Mouse (Mus musculus): ENCODE measurements around the gene Knop1. TPM values are rescaled to one million over a fixed set of nuclear protein-coding genes. Genes with fewer than 3 reads are reported as not detected.

Gene Knop1
- total and polyA plus RNA-seq, 3 experiments: 5.3 to 14.0 (median 13.7) TPM

- no peaks in the 10 kb centered on the region for H3K27me3 ChIP-seq (ENCODE audit: control insufficient read depth, insufficient read depth, low read length)
- no peak overlapping the region for H3K4me3 ChIP-seq
- H3K79me2 ChIP-seq (replicated peaks; ENCODE audit: control insufficient read depth, insufficient read depth, low read length): no peaks in the 10 kb centered on the region
- no peak for TF ChIP-seq CTCF (IDR thresholded peaks at IDR 0.05)
- no peaks in the 10 kb centered on the region; the same call in 1 of the 2 replicates for H3K36me3 ChIP-seq (ENCODE audit: control insufficient read depth, insufficient read depth, low read length)
- peaks cover 1% of the 10 kb centered on the region; the same call in 1 of the 2 replicates for H3K4me1 ChIP-seq (ENCODE audit: control insufficient read depth, insufficient read depth, low read length)
- 72% methylated on average over 15 of the region's 15 CpGs for WGBS
- peak in 1 of 2 experiments; percentile 17 for DNase-seq
- H3K9ac ChIP-seq (ENCODE audit: low read depth, low read length): no peak overlapping the region
- no peak overlapping the region; the same call in 1 of the 2 replicates for H3K27ac ChIP-seq
- intact Hi-C loops (cut with DNase I): no loop called here
Observed at GRCm38 (mm10) chr7:118800112-118800734, 55.8 kb downstream of the Knop1 start.

GRCm38 (mm10) chr7:118798105-118798570 lies 57.9 kb downstream of the Knop1 start:
- 67% methylated on average over 6 of the region's 6 CpGs for WGBS
- peak overlapping the region; percentile 48 for H3K27ac ChIP-seq
- no peaks in the 10 kb centered on the region for H3K79me2 ChIP-seq (replicated peaks; ENCODE audit: control insufficient read depth, insufficient read depth, low read length)
- H3K27me3 ChIP-seq (ENCODE audit: control insufficient read depth, insufficient read depth, low read length): no peaks in the 10 kb centered on the region
- DNase-seq: peak in 1 of 2 experiments; percentile 40
- no peak overlapping the region for H3K4me3 ChIP-seq
- no peaks in the 10 kb centered on the region for H3K36me3 ChIP-seq (ENCODE audit: control insufficient read depth, insufficient read depth, low read length)
- TF ChIP-seq EP300 (IDR thresholded peaks at IDR 0.05; ENCODE audit: insufficient read depth, low read depth, low read length): no peak
- no peak for TF ChIP-seq POLR2A (IDR thresholded peaks at IDR 0.05; ENCODE audit: insufficient read depth, low read depth, low read length)
- no peak for TF ChIP-seq CTCF (IDR thresholded peaks at IDR 0.05)
- H3K4me1 ChIP-seq (ENCODE audit: control insufficient read depth, insufficient read depth, low read length): peaks cover 1% of the 10 kb centered on the region; the same call in 1 of the 2 replicates
- intact Hi-C loops (cut with DNase I): no loop called here
- H3K9ac ChIP-seq (ENCODE audit: low read depth, low read length): no peak overlapping the region

- 32% methylated on average over 7 of the region's 7 CpGs for WGBS
- peak overlapping the region; percentile 48; the same call in 1 of the 2 replicates for H3K27ac ChIP-seq
- no peaks in the 10 kb centered on the region for H3K79me2 ChIP-seq (replicated peaks; ENCODE audit: control insufficient read depth, insufficient read depth, low read length)
- no peaks in the 10 kb centered on the region for H3K27me3 ChIP-seq (ENCODE audit: control insufficient read depth, insufficient read depth, low read length)
- intact Hi-C loops (cut with DNase I): no loop called here
- H3K36me3 ChIP-seq (ENCODE audit: control insufficient read depth, insufficient read depth, low read length): no peaks in the 10 kb centered on the region
- peak; percentile 33 to 38 for DNase-seq
- no peak overlapping the region for H3K4me3 ChIP-seq
- H3K4me1 ChIP-seq (ENCODE audit: control insufficient read depth, insufficient read depth, low read length): peaks cover 1% of the 10 kb centered on the region; the same call in 1 of the 2 replicates
- H3K9ac ChIP-seq (ENCODE audit: low read depth, low read length): no peak overlapping the region
- TF ChIP-seq CTCF (IDR thresholded peaks at IDR 0.05): no peak
- TF ChIP-seq EP300 (IDR thresholded peaks at IDR 0.05; ENCODE audit: insufficient read depth, low read depth, low read length): no peak
- TF ChIP-seq POLR2A (IDR thresholded peaks at IDR 0.05; ENCODE audit: insufficient read depth, low read depth, low read length): no peak
Observed at GRCm38 (mm10) chr7:118797600-118797999, 58.5 kb downstream of the Knop1 start.

GRCm38 (mm10) chr7:118796838-118797237 lies 59.2 kb downstream of the Knop1 start:
- no peaks in the 10 kb centered on the region for H3K27me3 ChIP-seq (ENCODE audit: control insufficient read depth, insufficient read depth, low read length)
- H3K79me2 ChIP-seq (replicated peaks; ENCODE audit: control insufficient read depth, insufficient read depth, low read length): no peaks in the 10 kb centered on the region
- no peak overlapping the region for H3K9ac ChIP-seq (ENCODE audit: low read depth, low read length)
- no peak overlapping the region for H3K4me3 ChIP-seq
- TF ChIP-seq POLR2A (IDR thresholded peaks at IDR 0.05; ENCODE audit: insufficient read depth, low read depth, low read length) (no peak), CTCF (IDR thresholded peaks at IDR 0.05) (no peak)
- H3K36me3 ChIP-seq (ENCODE audit: control insufficient read depth, insufficient read depth, low read length): no peaks in the 10 kb centered on the region
- WGBS: 90% methylated on average over 9 of the region's 9 CpGs
- H3K27ac ChIP-seq: no peak overlapping the region
- no peak for DNase-seq
- intact Hi-C loops (cut with DNase I): no loop called here
- peaks cover 1% of the 10 kb centered on the region; the same call in 1 of the 2 replicates for H3K4me1 ChIP-seq (ENCODE audit: control insufficient read depth, insufficient read depth, low read length)

- 94% methylated on average over 8 of the region's 8 CpGs for WGBS
- Histone ChIP-seq H3K27ac (no peak overlapping the region), H3K4me3 (no peak overlapping the region), H3K27me3 (ENCODE audit: control insufficient read depth, insufficient read depth, low read length) (no peaks in the 10 kb centered on the region), H3K79me2 (replicated peaks; ENCODE audit: control insufficient read depth, insufficient read depth, low read length) (no peaks in the 10 kb centered on the region), H3K4me1 (ENCODE audit: control insufficient read depth, insufficient read depth, low read length) (peaks cover 1% of the 10 kb centered on the region; the same call in 1 of the 2 replicates), H3K36me3 (ENCODE audit: control insufficient read depth, insufficient read depth, low read length) (no peaks in the 10 kb centered on the region), H3K9ac (ENCODE audit: low read depth, low read length) (no peak overlapping the region)
- intact Hi-C loops (cut with DNase I): no loop called here
- DNase-seq: no peak
- no peak for TF ChIP-seq POLR2A (IDR thresholded peaks at IDR 0.05; ENCODE audit: insufficient read depth, low read depth, low read length)
- no peak for TF ChIP-seq EP300 (IDR thresholded peaks at IDR 0.05; ENCODE audit: insufficient read depth, low read depth, low read length)
- no peak for TF ChIP-seq CTCF (IDR thresholded peaks at IDR 0.05)
Observed at GRCm38 (mm10) chr7:118795779-118796178, 60.3 kb downstream of the Knop1 start.

- DNase-seq: no peak
- H3K27ac ChIP-seq: no peak overlapping the region
- 84% methylated on average over 8 of the region's 8 CpGs for WGBS
- TF ChIP-seq POLR2A (IDR thresholded peaks at IDR 0.05; ENCODE audit: insufficient read depth, low read depth, low read length) (no peak), EP300 (IDR thresholded peaks at IDR 0.05; ENCODE audit: insufficient read depth, low read depth, low read length) (no peak), CTCF (IDR thresholded peaks at IDR 0.05) (no peak)
- no peak overlapping the region for H3K4me3 ChIP-seq
- intact Hi-C loops (cut with DNase I): no loop called here
- no peaks in the 10 kb centered on the region for H3K27me3 ChIP-seq (ENCODE audit: control insufficient read depth, insufficient read depth, low read length)
- H3K9ac ChIP-seq (ENCODE audit: low read depth, low read length): no peak overlapping the region
- H3K79me2 ChIP-seq (replicated peaks; ENCODE audit: control insufficient read depth, insufficient read depth, low read length): no peaks in the 10 kb centered on the region
- H3K4me1 ChIP-seq (ENCODE audit: control insufficient read depth, insufficient read depth, low read length): peaks cover 1% of the 10 kb centered on the region; the same call in 1 of the 2 replicates
- no peaks in the 10 kb centered on the region for H3K36me3 ChIP-seq (ENCODE audit: control insufficient read depth, insufficient read depth, low read length)
Observed at GRCm38 (mm10) chr7:118793899-118794298, 62.2 kb downstream of the Knop1 start.

Other genes with a start within 250 kb of the Knop1 start
- 10 to 100 TPM; 30.2 to 34.5 TPM for gene Gde1, start 150.5 kb downstream of the Knop1 start, total RNA-seq (2021)
- 54.9 and 62.8 TPM in 2 replicates for gene Gde1, start 150.5 kb downstream of the Knop1 start, polyA plus RNA-seq (2012; rRNA removed)
- gene Ccp110, start 143.7 kb downstream of the Knop1 start, total RNA-seq (2021): 1 to 10 TPM; 1.5 to 1.6 TPM
- gene Ccp110, start 143.7 kb downstream of the Knop1 start, polyA plus RNA-seq (2012; rRNA removed): 1.4 and 2.0 TPM in 2 replicates
- 10 to 100 TPM; 21.0 to 21.7 TPM for gene Vps35l, start 116.0 kb downstream of the Knop1 start, total RNA-seq (2021)
- 26.5 and 30.2 TPM in 2 replicates for gene Vps35l, start 116.0 kb downstream of the Knop1 start, polyA plus RNA-seq (2012; rRNA removed)
- gene Iqck, start 502 bp downstream of the Knop1 start, total RNA-seq (2021): under 1 TPM; 0.29 to 0.32 TPM
- 0.70 and 0.88 TPM in 2 replicates for gene Iqck, start 502 bp downstream of the Knop1 start, polyA plus RNA-seq (2012; rRNA removed)
- 10 to 100 TPM; 11.3 to 11.6 TPM for gene Gprc5b, start 139.0 kb upstream of the Knop1 start, total RNA-seq (2021)
- 20.4 and 24.0 TPM in 2 replicates for gene Gprc5b, start 139.0 kb upstream of the Knop1 start, polyA plus RNA-seq (2012; rRNA removed)

Measured in heart, adult 2 months (tissue).